Mouse (Mus musculus) bone marrow, adult 2 months (tissue): ENCODE data around the gene Fam213a.

ENCODE experiments used
- CTCF ChIP-seq: fragments of 200-500 bp; IDR thresholded peaks from 2 replicates; pipeline ENCODE4 v1.5.1; 2011; ENCODE audit warnings: low read length, control low read depth; ENCODE audit not compliant: control insufficient read depth, insufficient read depth
- POLR2A ChIP-seq: fragments of 200-500 bp; IDR thresholded peaks from 2 replicates; pipeline ENCODE4 v1.6.1; 2011; ENCODE audit warnings: low read depth, mild to moderate bottlenecking, control low read depth, low read length, borderline replicate concordance; ENCODE audit not compliant: control insufficient read depth

DNA sequence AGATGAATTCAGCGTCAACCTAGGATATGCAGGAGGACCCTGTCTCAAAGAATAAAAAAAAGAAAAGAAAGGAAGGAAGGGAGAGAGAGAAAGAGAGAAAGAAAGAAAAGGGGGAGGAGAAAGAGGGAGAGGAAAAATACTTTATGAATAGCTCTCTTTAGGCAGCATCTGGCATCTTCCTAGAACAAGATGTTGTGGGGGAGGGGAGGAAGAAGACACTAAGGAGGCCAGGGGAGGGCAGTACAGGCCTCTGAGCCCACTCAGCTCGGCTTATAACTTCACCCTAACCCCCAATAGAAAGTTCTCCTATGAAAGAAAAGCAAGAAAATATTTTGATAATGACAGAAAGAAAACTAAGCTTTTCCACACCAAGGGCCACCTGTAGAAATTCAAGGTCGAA lies 56.0 kb downstream of the Fam213a start:
- TF ChIP-seq POLR2A: no peak
- TF ChIP-seq CTCF: no peak
